Mouse (Mus musculus) embryonic fibroblast, embryonic 13.5 days (primary cell): ENCODE results near the gene Bcat1. TPM values are rescaled to one million over a fixed set of nuclear protein-coding genes. Genes with fewer than 3 reads are reported as not detected.

Experiments used
- H3K27ac ChIP-seq: 2 replicates; pipeline ENCODE4 v1.5.1; 2012; ENCODE audit warnings: low read length, control low read depth, inconsistent platforms; ENCODE audit not compliant: insufficient read depth
- H3K4me1 ChIP-seq: 2 replicates; pipeline ENCODE4 v1.6.1; 2011; ENCODE audit warnings: low read length; ENCODE audit not compliant: control insufficient read depth, insufficient read depth
- H3K4me3 ChIP-seq: 2 replicates; pipeline ENCODE4 v1.5.1; 2011; ENCODE audit warnings: mild to moderate bottlenecking, control low read depth, low read length; ENCODE audit not compliant: insufficient read depth
- CTCF ChIP-seq: IDR thresholded peaks from 2 replicates; pipeline ENCODE4 v1.5.1; 2011; ENCODE audit warnings: mild to moderate bottlenecking, control low read depth, low read length, moderate library complexity, borderline replicate concordance; ENCODE audit not compliant: insufficient read depth
- POLR2A ChIP-seq: IDR thresholded peaks from 2 replicates; pipeline ENCODE4 v1.6.1; 2011; ENCODE audit warnings: low read depth, mild to moderate bottlenecking, control low read depth, low read length, moderate library complexity
- polyA plus RNA-seq: library from polyadenylated mRNA; stranded (reverse); fragments of >200 nt; gene quantifications from 2 replicates; pipeline ENCODE4 v1.2.4, GENCODE M21; 2011; ENCODE audit warnings: low read depth; ENCODE audit not compliant: missing spikeins, insufficient read length

Bcat1 gene
- polyA plus RNA-seq, 1 experiment, result 166 TPM

- Histone ChIP-seq H3K27ac (no peak overlapping the region), H3K4me3 (no peak overlapping the region), H3K4me1 (peaks cover 6% of the 10 kb centered on the region; the same call in 1 of the 2 replicates)
- no peak for TF ChIP-seq CTCF
- TF ChIP-seq POLR2A, result no peak
Measured at GRCm38 (mm10) chr6:145116098-145116672, 40.2 kb upstream of the Bcat1 start.

GRCm38 (mm10) chr6:145115476-145116097 is 39.6 kb upstream of the Bcat1 start, which contains the start of gene Lrmp:
Lrmp (plus strand) TSS chr6:145115653.
- TF ChIP-seq POLR2A (no peak), CTCF (no peak)
- H3K4me3 ChIP-seq, result no peak within 1 kb of the TSS
- H3K27ac ChIP-seq, result no peak within 1 kb of the TSS
- peaks cover 2% of the 10 kb centered on the region; the same call in 1 of the 2 replicates for H3K4me1 ChIP-seq

GRCm38 (mm10) chr6:145114561-145114960 is 38.6 kb upstream of the Bcat1 start:
- TF ChIP-seq POLR2A, result no peak
- no peak for TF ChIP-seq CTCF
- Histone ChIP-seq H3K4me3 (no peak overlapping the region), H3K27ac (no peak overlapping the region), H3K4me1 (no peaks in the 10 kb centered on the region)

- Histone ChIP-seq H3K4me1 (no peaks in the 10 kb centered on the region), H3K4me3 (no peak overlapping the region), H3K27ac (no peak overlapping the region)
- no peak for TF ChIP-seq CTCF
Measured at GRCm38 (mm10) chr6:145112865-145113264, 36.9 kb upstream of the Bcat1 start.

- no peak overlapping the region for H3K27ac ChIP-seq
Measured at GRCm38 (mm10) chr6:145110786-145111185, 34.8 kb upstream of the Bcat1 start.

GRCm38 (mm10) chr6:145106163-145106842 is 30.3 kb upstream of the Bcat1 start:
- Histone ChIP-seq H3K27ac (no peak overlapping the region), H3K4me3 (no peak overlapping the region), H3K4me1 (peaks cover 2% of the 10 kb centered on the region; the same call in 1 of the 2 replicates)
- TF ChIP-seq POLR2A (no peak), CTCF (no peak)

More at GRCm38 (mm10) chr6:145110786-145111185, 34.8 kb upstream of the Bcat1 start:
- H3K4me1 ChIP-seq, result no peaks in the 10 kb centered on the region
- no peak for TF ChIP-seq POLR2A
- TF ChIP-seq CTCF, result no peak
- H3K4me3 ChIP-seq, result no peak overlapping the region

GRCm38 (mm10) chr6:145105439-145105838 is 29.5 kb upstream of the Bcat1 start:
- H3K27ac ChIP-seq, result no peak overlapping the region
- TF ChIP-seq POLR2A (no peak), CTCF (no peak)
- peaks cover 2% of the 10 kb centered on the region; the same call in 1 of the 2 replicates for H3K4me1 ChIP-seq
- no peak overlapping the region for H3K4me3 ChIP-seq

- Histone ChIP-seq H3K4me1 (peaks cover 2% of the 10 kb centered on the region; the same call in 1 of the 2 replicates), H3K4me3 (no peak overlapping the region), H3K27ac (peak overlapping the region; percentile 82)
- TF ChIP-seq POLR2A (no peak), CTCF (no peak)
Measured at GRCm38 (mm10) chr6:145104241-145104939, 28.4 kb upstream of the Bcat1 start.

GRCm38 (mm10) chr6:145100923-145101322 is 24.9 kb upstream of the Bcat1 start:
- TF ChIP-seq POLR2A (no peak), CTCF (no peak)
- H3K4me1 ChIP-seq, result peaks cover 2% of the 10 kb centered on the region; the same call in 1 of the 2 replicates
- no peak overlapping the region for H3K4me3 ChIP-seq
- H3K27ac ChIP-seq, result no peak overlapping the region
